Mouse (Mus musculus) C2C12 (cell line): ENCODE data around the gene Baz2a. TPM values are rescaled to one million over a fixed set of nuclear protein-coding genes. Genes with fewer than 3 reads are reported as not detected.

Experiments used
- H3K27me3 ChIP-seq: one replicate; pipeline ENCODE4 v1.6.1; 2011; ENCODE audit not compliant: control insufficient read depth, insufficient read depth, insufficient read length
- H3K36me3 ChIP-seq: one replicate; pipeline ENCODE4 v1.6.1; 2011; ENCODE audit not compliant: control insufficient read depth, insufficient read depth
- H3K4me3 ChIP-seq: one replicate; pipeline ENCODE4 v1.5.1; 2011; ENCODE audit warnings: mild to moderate bottlenecking, control low read depth; ENCODE audit not compliant: poor library complexity, insufficient read depth, severe bottlenecking
- H3K79me2 ChIP-seq: one replicate; pipeline ENCODE4 v1.6.1; 2011; ENCODE audit not compliant: control insufficient read depth, insufficient read depth
- H3K79me3 ChIP-seq: one replicate; pipeline ENCODE4 v1.6.1; 2011; ENCODE audit warnings: low read depth, control low read depth
- H3ac ChIP-seq: one replicate; pipeline ENCODE3; 2011; ENCODE audit warnings: low read depth; ENCODE audit not compliant: control insufficient read depth, insufficient read length
- CEBPB ChIP-seq: IDR thresholded peaks from one replicate; pipeline ENCODE4 v1.6.1; 2011; ENCODE audit warnings: low read depth, mild to moderate bottlenecking, control low read depth, moderate library complexity
- CTCF ChIP-seq: IDR thresholded peaks from one replicate; pipeline ENCODE4 v1.5.1; 2011; ENCODE audit not compliant: control insufficient read depth, insufficient read depth, insufficient read length
- FOSL1 ChIP-seq: IDR thresholded peaks from one replicate; pipeline ENCODE4 v1.8.0; 2011; ENCODE audit warnings: mild to moderate bottlenecking, low read length; ENCODE audit not compliant: poor library complexity, insufficient read depth, severe bottlenecking
- MAX ChIP-seq: IDR thresholded peaks from one replicate; pipeline ENCODE4 v1.6.1; 2011; ENCODE audit warnings: mild to moderate bottlenecking, control low read depth
- MYOD1 ChIP-seq: IDR thresholded peaks from one replicate; pipeline ENCODE4 v1.6.1; 2011; ENCODE audit warnings: low read depth; ENCODE audit not compliant: control insufficient read depth, insufficient read length
- MYOG ChIP-seq: IDR thresholded peaks from one replicate; pipeline ENCODE4 v1.6.1; 2011; ENCODE audit not compliant: control insufficient read depth, insufficient read length; ENCODE audit errors: extremely low read depth
- USF1 ChIP-seq: IDR thresholded peaks from one replicate; pipeline ENCODE4 v1.6.1; 2011; ENCODE audit warnings: low read depth, mild to moderate bottlenecking, control low read depth, moderate library complexity
- long read RNA-seq, 2 experiments: library from polyadenylated mRNA; unstranded; transcript quantifications; one replicate each; pipeline ENCODE4 v2.0.0; 2019 to 2020
- polyA plus RNA-seq: library from polyadenylated mRNA; unstranded; fragments of >200 nt; fragmentation: generic; extraction: Trizol; gene quantifications from one replicate; pipeline ENCODE4 v1.2.1, GENCODE M21; 2012; ENCODE audit warnings: missing spikeins

The Baz2a gene
- polyA plus RNA-seq: 8.2 TPM
- long read RNA-seq, experiment 1, partial matches to known transcripts: 3 of 5 reads
- long read RNA-seq, experiment 1, other reads (novel, unspliced or antisense): 2 of 5 reads
- long read RNA-seq, experiment 2, partial matches to known transcripts: 13 of 23 reads
- long read RNA-seq, experiment 2, other reads (novel, unspliced or antisense): 10 of 23 reads

GRCm38 (mm10) chr10:128091564-128092505 lies at the start of gene Baz2a:
Gene Baz2a (plus strand): TSS chr10:128091577.
- peak within 1 kb of the TSS; percentile 75 for H3ac ChIP-seq
- peak within 1 kb of the TSS; percentile 55 for H3K4me3 ChIP-seq

GRCm38 (mm10) chr10:128041636-128042035 lies 49.7 kb upstream of the Baz2a start:
- TF ChIP-seq CEBPB (no peak), MYOG (no peak), MYOD1 (no peak)
- Histone ChIP-seq H3K36me3 (peaks cover 100% of the 10 kb centered on the region), H3K79me2 (peaks cover 100% of the 10 kb centered on the region), H3ac (no peak overlapping the region), H3K4me3 (no peak overlapping the region), H3K27me3 (no peaks in the 10 kb centered on the region), H3K79me3 (peaks cover 95% of the 10 kb centered on the region)

More at GRCm38 (mm10) chr10:128091564-128092505, at the start of gene Baz2a:
- peaks cover 23% of the 10 kb centered on the region for H3K79me2 ChIP-seq
- H3K27me3 ChIP-seq: no peaks in the 10 kb centered on the region
- H3K79me3 ChIP-seq: peaks cover 5% of the 10 kb centered on the region
- H3K36me3 ChIP-seq: peaks cover 40% of the 10 kb centered on the region
- TF ChIP-seq USF1 (no peak), FOSL1 (no peak), MAX (no peak), MYOG (no peak)

- H3K4me3 ChIP-seq: no peak overlapping the region
- no peak for TF ChIP-seq MYOG
- TF ChIP-seq CEBPB: no peak
- no peak for TF ChIP-seq USF1
- no peak for TF ChIP-seq FOSL1
- TF ChIP-seq MAX: no peak
- TF ChIP-seq CTCF: no peak
- TF ChIP-seq MYOD1: no peak
- H3K36me3 ChIP-seq: peaks cover 98% of the 10 kb centered on the region
- H3K79me3 ChIP-seq: peaks cover 86% of the 10 kb centered on the region
- no peak overlapping the region for H3ac ChIP-seq
- peaks cover 93% of the 10 kb centered on the region for H3K79me2 ChIP-seq
- H3K27me3 ChIP-seq: no peaks in the 10 kb centered on the region
These were observed 48.9 kb upstream of the Baz2a start for GRCm38 (mm10) chr10:128042466-128042865.

GRCm38 (mm10) chr10:128043041-128043835 lies 48.1 kb upstream of the Baz2a start:
- peaks cover 85% of the 10 kb centered on the region for H3K79me2 ChIP-seq
- peaks cover 79% of the 10 kb centered on the region for H3K79me3 ChIP-seq
- H3ac ChIP-seq: no peak overlapping the region
- TF ChIP-seq CEBPB (no peak), CTCF (no peak), MYOG (no peak)
- no peaks in the 10 kb centered on the region for H3K27me3 ChIP-seq
- H3K36me3 ChIP-seq: peaks cover 98% of the 10 kb centered on the region
- H3K4me3 ChIP-seq: no peak overlapping the region

GRCm38 (mm10) chr10:128048157-128048556 lies 43.2 kb upstream of the Baz2a start:
- no peak for TF ChIP-seq USF1
- TF ChIP-seq CEBPB: no peak
- no peak for TF ChIP-seq MAX
- no peak for TF ChIP-seq MYOG
- TF ChIP-seq MYOD1: no peak
- no peak for TF ChIP-seq CTCF
- no peak for TF ChIP-seq FOSL1

More at GRCm38 (mm10) chr10:128048157-128048556, 43.2 kb upstream of the Baz2a start:
- peaks cover 32% of the 10 kb centered on the region for H3K79me3 ChIP-seq
- H3K36me3 ChIP-seq: peaks cover 83% of the 10 kb centered on the region
- H3K79me2 ChIP-seq: peaks cover 36% of the 10 kb centered on the region
- H3ac ChIP-seq: no peak overlapping the region
- no peaks in the 10 kb centered on the region for H3K27me3 ChIP-seq
- H3K4me3 ChIP-seq: no peak overlapping the region
